Mouse (Mus musculus): Measurements from ENCODE around the gene Tprn. TPM values are rescaled to one million over a fixed set of nuclear protein-coding genes. Genes with fewer than 3 reads are reported as not detected.

Tprn gene
- polyA plus RNA-seq (2014; fragmentation: Illumina TruSeq; extraction: RNeasy Lipid Tissue Mini Kit (QIAGEN cat#74804); ENCODE audit: low read depth, low replicate concordance): 7.7 TPM

DNA sequence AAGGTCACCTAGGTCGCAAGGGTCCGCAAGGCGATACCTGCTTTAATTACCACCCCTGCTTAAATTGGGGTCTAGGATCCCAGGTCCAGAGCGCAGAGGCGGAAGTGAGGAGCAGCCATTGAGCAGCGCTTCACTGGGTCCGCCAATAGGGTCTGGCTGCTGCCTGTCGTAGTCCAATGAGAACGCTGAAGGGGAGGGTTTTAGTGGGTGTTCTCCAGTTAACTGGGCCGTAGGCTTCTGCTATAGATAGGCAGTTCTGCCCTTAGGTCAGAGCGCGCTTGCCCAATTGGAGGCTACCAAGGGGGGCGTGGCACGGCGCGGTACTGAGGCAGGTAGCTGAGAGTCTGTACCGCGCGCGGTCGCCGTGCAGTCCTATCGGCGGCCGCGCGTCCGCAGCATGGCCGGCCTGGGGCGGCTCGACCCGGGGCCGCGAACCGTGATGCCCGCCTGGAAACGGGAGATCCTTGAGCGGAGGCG, at the start of gene Tprn:
Gene Tprn (plus strand): TSS at position 328 of the 477 bp plus-strand sequence.

DNA sequence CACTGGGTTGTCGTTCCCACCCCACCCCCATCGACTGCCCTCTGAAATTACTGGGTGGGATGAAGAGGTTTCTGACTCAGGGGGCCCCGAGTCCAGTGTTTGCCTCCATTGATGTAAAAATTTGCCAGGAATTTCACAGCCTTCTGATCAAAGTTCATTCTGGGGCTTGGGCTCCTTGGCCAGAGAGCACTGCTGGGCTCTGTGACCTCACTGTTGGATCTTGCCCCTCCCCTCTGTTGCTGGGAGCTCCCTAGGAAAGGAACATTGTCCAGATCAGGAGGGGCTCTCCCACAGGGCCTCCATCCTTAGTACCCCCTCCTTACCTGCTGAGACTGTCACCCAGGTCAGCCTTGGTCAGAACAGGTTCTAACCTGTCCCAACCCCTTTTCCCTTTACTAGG, 48.0 kb upstream of the Tprn start, which contains the start of gene Stpg3:
Gene Stpg3 (minus strand): TSS at position 194 of the 400 bp plus-strand sequence.

GRCm38 (mm10) chr2:25218445-25218844, 44.0 kb upstream of the Tprn start, which contains the start of gene Fam166a:
Gene Fam166a (plus strand): TSS chr2:25218745.

DNA sequence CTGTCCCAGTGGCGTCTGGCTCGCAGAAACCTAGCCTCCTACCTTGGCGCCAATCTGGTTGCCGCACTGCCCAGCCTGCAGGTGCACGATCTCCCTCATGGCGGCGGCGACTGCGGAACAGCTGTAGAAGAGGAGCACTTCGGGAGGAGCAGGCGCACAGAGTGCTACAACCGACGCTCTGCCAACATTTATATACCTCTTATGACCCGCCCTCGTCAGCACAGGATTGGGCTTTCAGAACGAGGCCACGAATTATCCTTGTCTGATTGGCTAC, 38.0 kb upstream of the Tprn start, which contains the start of gene Tubb4b:
Gene Tubb4b (minus strand): TSS at position 211 of the 274 bp plus-strand sequence.

DNA sequence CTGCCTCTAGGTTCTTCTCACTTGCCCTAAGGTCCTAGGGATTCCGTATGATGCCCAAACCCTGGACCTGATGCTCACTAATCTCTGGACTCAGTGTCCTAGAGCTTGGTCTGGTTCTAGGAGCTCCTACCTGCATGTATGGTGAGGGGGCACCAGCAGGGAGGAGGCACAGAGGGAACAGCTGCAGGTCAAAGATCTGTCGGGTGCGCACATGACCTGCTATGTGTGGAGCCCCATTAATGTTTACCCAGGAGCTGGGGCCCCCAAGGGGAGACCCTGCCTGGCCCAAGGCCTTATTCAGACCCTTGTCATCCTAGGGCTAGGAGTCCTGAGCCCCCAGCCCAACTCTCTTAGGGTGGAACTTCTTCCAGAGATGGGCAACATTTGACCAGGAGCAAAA, 28.4 kb upstream of the Tprn start, which contains the start of gene Slc34a3:
Gene Slc34a3 (minus strand): TSS at position 315 of the 400 bp plus-strand sequence.

DNA sequence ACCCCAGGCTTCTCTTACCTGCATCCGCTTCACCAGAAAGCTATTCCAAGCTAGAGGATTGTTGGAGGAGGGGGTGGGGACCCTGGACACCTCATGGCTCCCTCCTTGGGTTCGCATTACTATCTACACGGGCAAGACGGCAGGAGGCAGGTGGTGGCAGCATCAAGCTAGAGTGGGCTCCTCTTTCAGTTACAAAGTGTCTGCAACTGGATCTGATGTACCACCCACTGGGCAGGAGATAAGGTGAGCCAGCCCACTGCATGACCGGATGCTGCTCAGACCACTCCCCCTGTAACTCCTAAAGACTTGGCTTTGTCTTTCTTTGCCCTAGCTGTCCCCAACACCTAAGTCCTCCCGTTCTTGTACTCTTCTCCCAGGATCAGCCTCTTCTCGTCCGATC, 25.8 kb upstream of the Tprn start, which contains the start of gene Rnf224:
Gene Rnf224 (minus strand): TSS at position 174 of the 400 bp plus-strand sequence.

GRCm38 (mm10) chr2:25242101-25242506, 20.3 kb upstream of the Tprn start, which contains the start of the genes Rnf208 and Cysrt1:
Gene Rnf208 (plus strand): TSS chr2:25242255.
Gene Cysrt1 (minus strand): TSS chr2:25242452.

GRCm38 (mm10) chr2:25246183-25247072, 16.0 kb upstream of the Tprn start, which contains the start of gene AL732309.1:
Gene AL732309.1 (minus strand): TSS chr2:25246863.

DNA sequence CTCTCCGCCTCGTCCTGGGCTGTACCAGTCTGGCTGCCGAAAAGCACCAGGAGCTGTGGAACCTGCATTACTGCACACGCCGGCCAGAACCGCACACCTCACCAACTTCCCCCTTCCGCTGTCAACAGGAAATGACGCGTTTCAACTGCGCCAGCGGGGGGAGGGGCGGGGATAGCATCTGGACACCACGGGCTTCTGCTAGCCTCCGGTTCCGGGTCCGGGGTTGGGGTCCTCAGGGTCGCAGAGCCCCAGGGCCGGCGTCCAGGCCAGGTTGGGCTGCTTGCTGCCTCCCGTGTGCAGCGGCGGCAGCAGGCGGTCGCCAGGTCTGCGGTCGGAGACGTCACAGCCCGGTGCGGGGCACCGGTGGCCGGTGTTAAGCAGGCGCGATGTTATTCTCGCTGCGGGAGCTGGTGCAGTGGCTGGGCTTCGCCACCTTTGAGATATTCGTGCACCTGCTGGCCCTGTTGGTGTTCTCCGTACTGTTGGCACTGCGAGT, 7.1 kb upstream of the Tprn start, which contains the start of gene Tmem203:
Gene Tmem203 (plus strand): TSS at position 156 of the 496 bp plus-strand sequence.

GRCm38 (mm10) chr2:25271827-25272511, 9.6 kb downstream of the Tprn start, which contains the start of the genes Ssna1 and Anapc2:
Gene Ssna1 (minus strand): TSS chr2:25272438.
Gene Anapc2 (plus strand): TSS chr2:25272478.

GRCm38 (mm10) chr2:25287927-25288649, 25.7 kb downstream of the Tprn start, which contains the start of gene Tmem210:
Gene Tmem210 (plus strand): TSS chr2:25288145.

DNA sequence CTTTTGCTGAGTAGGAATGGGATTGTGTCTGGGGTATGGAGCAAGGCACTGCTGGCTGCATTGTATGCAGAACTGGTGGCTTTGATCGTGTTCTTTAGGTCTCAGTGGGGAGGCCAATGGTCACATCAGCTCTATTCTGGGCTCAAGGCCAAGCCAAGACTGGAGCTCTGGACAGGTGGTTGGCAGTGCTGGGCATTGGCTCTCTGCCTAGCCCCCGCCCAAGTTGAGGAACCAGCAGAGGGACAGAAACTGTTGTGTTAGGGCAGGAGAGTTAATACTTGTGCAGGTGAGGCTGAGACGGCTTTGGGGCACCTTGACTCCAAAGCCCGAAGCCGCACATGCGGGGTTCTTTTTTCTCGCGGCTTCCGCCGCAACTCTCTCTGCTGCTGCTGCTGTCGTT, 27.2 kb downstream of the Tprn start, which contains the start of gene Lrrc26:
Gene Lrrc26 (plus strand): TSS at position 265 of the 400 bp plus-strand sequence.

DNA sequence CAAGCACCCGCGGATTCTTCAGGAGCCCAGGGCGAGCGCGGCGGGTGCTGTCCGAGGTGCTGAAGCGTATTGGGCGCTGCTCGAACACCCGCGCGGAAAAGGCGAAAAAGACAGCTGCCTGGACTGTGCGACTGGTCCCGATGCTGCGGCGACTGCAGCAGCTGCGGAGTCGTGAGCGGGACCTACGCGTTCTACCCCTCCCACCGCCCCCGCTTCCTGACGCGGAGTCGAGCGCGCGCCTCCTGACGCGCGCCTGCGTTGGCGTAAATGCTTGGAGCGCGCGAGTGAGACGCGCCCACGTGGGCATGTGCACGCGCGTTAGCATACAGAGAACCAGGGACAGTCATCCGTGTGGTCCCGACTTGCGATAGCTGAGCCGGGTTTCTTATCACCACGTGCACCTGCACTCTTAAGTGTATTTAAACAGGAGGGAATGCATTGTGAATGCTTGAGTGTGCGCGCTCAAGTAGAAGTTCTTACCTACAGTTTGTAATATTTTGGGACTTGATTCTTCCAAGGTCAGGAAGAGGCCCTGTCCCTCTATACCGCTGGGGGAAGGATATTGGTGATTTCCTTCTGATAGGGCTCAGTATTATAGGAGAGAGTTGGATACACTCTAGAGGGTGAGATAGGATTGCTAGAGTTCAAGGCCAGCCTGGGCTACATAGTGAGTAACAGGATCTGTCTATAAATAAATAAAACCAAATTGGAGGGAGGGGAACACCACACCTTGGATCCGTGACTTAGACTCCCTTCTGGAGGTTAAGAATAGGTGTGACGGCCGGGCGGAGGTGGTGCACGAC, 56.8 kb downstream of the Tprn start, which contains the start of gene Grin1:
Gene Grin1 (minus strand): TSS at position 217 of the 803 bp plus-strand sequence.

Other genes with a start within 250 kb of the Tprn start
- 6.8 TPM for gene Nsmf, start 208.3 kb upstream of the Tprn start, polyA plus RNA-seq (2014; fragmentation: Illumina TruSeq; extraction: RNeasy Lipid Tissue Mini Kit (QIAGEN cat#74804); ENCODE audit: low read depth, low replicate concordance)
- gene Entpd8, start 182.3 kb upstream of the Tprn start, polyA plus RNA-seq (2014; fragmentation: Illumina TruSeq; extraction: RNeasy Lipid Tissue Mini Kit (QIAGEN cat#74804); ENCODE audit: low read depth, low replicate concordance): 39.5 TPM
- 1.2 TPM for gene Noxa1, start 167.5 kb upstream of the Tprn start, polyA plus RNA-seq (2014; fragmentation: Illumina TruSeq; extraction: RNeasy Lipid Tissue Mini Kit (QIAGEN cat#74804); ENCODE audit: low read depth, low replicate concordance)
- 14.4 TPM for gene Nrarp, start 81.9 kb upstream of the Tprn start, polyA plus RNA-seq (2014; fragmentation: Illumina TruSeq; extraction: RNeasy Lipid Tissue Mini Kit (QIAGEN cat#74804); ENCODE audit: low read depth, low replicate concordance)
- gene Tor4a, start 65.7 kb upstream of the Tprn start, polyA plus RNA-seq (2014; fragmentation: Illumina TruSeq; extraction: RNeasy Lipid Tissue Mini Kit (QIAGEN cat#74804); ENCODE audit: low read depth, low replicate concordance): 3.9 TPM
- gene Nelfb, start 51.1 kb upstream of the Tprn start, polyA plus RNA-seq (2014; fragmentation: Illumina TruSeq; extraction: RNeasy Lipid Tissue Mini Kit (QIAGEN cat#74804); ENCODE audit: low read depth, low replicate concordance): 6.1 TPM
- gene Stpg3, start 48.0 kb upstream of the Tprn start, polyA plus RNA-seq (2014; fragmentation: Illumina TruSeq; extraction: RNeasy Lipid Tissue Mini Kit (QIAGEN cat#74804); ENCODE audit: low read depth, low replicate concordance): not detected
- not detected for gene Fam166a, start 43.9 kb upstream of the Tprn start, polyA plus RNA-seq (2014; fragmentation: Illumina TruSeq; extraction: RNeasy Lipid Tissue Mini Kit (QIAGEN cat#74804); ENCODE audit: low read depth, low replicate concordance)
- 58.7 TPM for gene Tubb4b, start 37.9 kb upstream of the Tprn start, polyA plus RNA-seq (2014; fragmentation: Illumina TruSeq; extraction: RNeasy Lipid Tissue Mini Kit (QIAGEN cat#74804); ENCODE audit: low read depth, low replicate concordance)
- not detected for gene Slc34a3, start 28.3 kb upstream of the Tprn start, polyA plus RNA-seq (2014; fragmentation: Illumina TruSeq; extraction: RNeasy Lipid Tissue Mini Kit (QIAGEN cat#74804); ENCODE audit: low read depth, low replicate concordance)
- gene Rnf224, start 25.8 kb upstream of the Tprn start, polyA plus RNA-seq (2014; fragmentation: Illumina TruSeq; extraction: RNeasy Lipid Tissue Mini Kit (QIAGEN cat#74804); ENCODE audit: low read depth, low replicate concordance): not detected
- not detected for gene Rnf208, start 20.4 kb upstream of the Tprn start, polyA plus RNA-seq (2014; fragmentation: Illumina TruSeq; extraction: RNeasy Lipid Tissue Mini Kit (QIAGEN cat#74804); ENCODE audit: low read depth, low replicate concordance)
- not detected for gene Cysrt1, start 20.2 kb upstream of the Tprn start, polyA plus RNA-seq (2014; fragmentation: Illumina TruSeq; extraction: RNeasy Lipid Tissue Mini Kit (QIAGEN cat#74804); ENCODE audit: low read depth, low replicate concordance)
- gene AL732309.1, start 15.8 kb upstream of the Tprn start, polyA plus RNA-seq (2014; fragmentation: Illumina TruSeq; extraction: RNeasy Lipid Tissue Mini Kit (QIAGEN cat#74804); ENCODE audit: low read depth, low replicate concordance): 0.85 TPM
- 0.76 TPM for gene Tmem203, start 7.2 kb upstream of the Tprn start, polyA plus RNA-seq (2014; fragmentation: Illumina TruSeq; extraction: RNeasy Lipid Tissue Mini Kit (QIAGEN cat#74804); ENCODE audit: low read depth, low replicate concordance)
- gene Ssna1, start 9.8 kb downstream of the Tprn start, polyA plus RNA-seq (2014; fragmentation: Illumina TruSeq; extraction: RNeasy Lipid Tissue Mini Kit (QIAGEN cat#74804); ENCODE audit: low read depth, low replicate concordance): 2.0 TPM
- gene Anapc2, start 9.9 kb downstream of the Tprn start, polyA plus RNA-seq (2014; fragmentation: Illumina TruSeq; extraction: RNeasy Lipid Tissue Mini Kit (QIAGEN cat#74804); ENCODE audit: low read depth, low replicate concordance): 9.7 TPM
- gene Tmem210, start 25.5 kb downstream of the Tprn start, polyA plus RNA-seq (2014; fragmentation: Illumina TruSeq; extraction: RNeasy Lipid Tissue Mini Kit (QIAGEN cat#74804); ENCODE audit: low read depth, low replicate concordance): not detected
- 1.0 TPM for gene Lrrc26, start 27.3 kb downstream of the Tprn start, polyA plus RNA-seq (2014; fragmentation: Illumina TruSeq; extraction: RNeasy Lipid Tissue Mini Kit (QIAGEN cat#74804); ENCODE audit: low read depth, low replicate concordance)
- 0.13 TPM for gene Grin1, start 56.6 kb downstream of the Tprn start, polyA plus RNA-seq (2014; fragmentation: Illumina TruSeq; extraction: RNeasy Lipid Tissue Mini Kit (QIAGEN cat#74804); ENCODE audit: low read depth, low replicate concordance)
- 21.3 TPM for gene Man1b1, start 69.7 kb downstream of the Tprn start, polyA plus RNA-seq (2014; fragmentation: Illumina TruSeq; extraction: RNeasy Lipid Tissue Mini Kit (QIAGEN cat#74804); ENCODE audit: low read depth, low replicate concordance)
- gene Dpp7, start 93.7 kb downstream of the Tprn start, polyA plus RNA-seq (2014; fragmentation: Illumina TruSeq; extraction: RNeasy Lipid Tissue Mini Kit (QIAGEN cat#74804); ENCODE audit: low read depth, low replicate concordance): 7.7 TPM
- gene Uap1l1, start 103.1 kb downstream of the Tprn start, polyA plus RNA-seq (2014; fragmentation: Illumina TruSeq; extraction: RNeasy Lipid Tissue Mini Kit (QIAGEN cat#74804); ENCODE audit: low read depth, low replicate concordance): 3.2 TPM
- 0.13 TPM for gene Sapcd2, start 109.7 kb downstream of the Tprn start, polyA plus RNA-seq (2014; fragmentation: Illumina TruSeq; extraction: RNeasy Lipid Tissue Mini Kit (QIAGEN cat#74804); ENCODE audit: low read depth, low replicate concordance)
- gene Entpd2, start 133.3 kb downstream of the Tprn start, polyA plus RNA-seq (2014; fragmentation: Illumina TruSeq; extraction: RNeasy Lipid Tissue Mini Kit (QIAGEN cat#74804); ENCODE audit: low read depth, low replicate concordance): 0.28 TPM
- 9.3 TPM for gene Npdc1, start 136.7 kb downstream of the Tprn start, polyA plus RNA-seq (2014; fragmentation: Illumina TruSeq; extraction: RNeasy Lipid Tissue Mini Kit (QIAGEN cat#74804); ENCODE audit: low read depth, low replicate concordance)
- not detected for gene Fut7, start 160.6 kb downstream of the Tprn start, polyA plus RNA-seq (2014; fragmentation: Illumina TruSeq; extraction: RNeasy Lipid Tissue Mini Kit (QIAGEN cat#74804); ENCODE audit: low read depth, low replicate concordance)
- gene Abca2, start 166.1 kb downstream of the Tprn start, polyA plus RNA-seq (2014; fragmentation: Illumina TruSeq; extraction: RNeasy Lipid Tissue Mini Kit (QIAGEN cat#74804); ENCODE audit: low read depth, low replicate concordance): 0.09 TPM
- gene Clic3, start 194.2 kb downstream of the Tprn start, polyA plus RNA-seq (2014; fragmentation: Illumina TruSeq; extraction: RNeasy Lipid Tissue Mini Kit (QIAGEN cat#74804); ENCODE audit: low read depth, low replicate concordance): not detected
- 2.6 TPM for gene Paxx, start 198.5 kb downstream of the Tprn start, polyA plus RNA-seq (2014; fragmentation: Illumina TruSeq; extraction: RNeasy Lipid Tissue Mini Kit (QIAGEN cat#74804); ENCODE audit: low read depth, low replicate concordance)
- gene Ptgds, start 207.4 kb downstream of the Tprn start, polyA plus RNA-seq (2014; fragmentation: Illumina TruSeq; extraction: RNeasy Lipid Tissue Mini Kit (QIAGEN cat#74804); ENCODE audit: low read depth, low replicate concordance): not detected
- gene Lcn12, start 231.3 kb downstream of the Tprn start, polyA plus RNA-seq (2014; fragmentation: Illumina TruSeq; extraction: RNeasy Lipid Tissue Mini Kit (QIAGEN cat#74804); ENCODE audit: low read depth, low replicate concordance): not detected
- 1.5 TPM for gene Fbxw5, start 238.1 kb downstream of the Tprn start, polyA plus RNA-seq (2014; fragmentation: Illumina TruSeq; extraction: RNeasy Lipid Tissue Mini Kit (QIAGEN cat#74804); ENCODE audit: low read depth, low replicate concordance)
- gene C8g, start 239.1 kb downstream of the Tprn start, polyA plus RNA-seq (2014; fragmentation: Illumina TruSeq; extraction: RNeasy Lipid Tissue Mini Kit (QIAGEN cat#74804); ENCODE audit: low read depth, low replicate concordance): not detected

Measured in sigmoid colon, adult 10 weeks (tissue).